Mouse (Mus musculus) urinary bladder, adult 2 months (tissue): Measurements from ENCODE around the gene Zbtb48. TPM values are rescaled to one million over a fixed set of nuclear protein-coding genes. Genes with fewer than 3 reads are reported as not detected.

ENCODE experiments used
- DNase-seq: peaks from one replicate; pipeline ENCODE4 v3.0.0; 2022; ENCODE audit warnings: low spot score
- polyA plus RNA-seq: library from polyadenylated mRNA; depleted of rRNA; stranded (reverse); fragments of >200 nt; gene quantifications from 2 replicates; pipeline ENCODE4 v1.2.3, GENCODE M21; 2012; rRNA removed

The Zbtb48 gene
- polyA plus RNA-seq, 1 experiment = 16.0 TPM

GRCm38 (mm10) chr4:151972221-151972967 is 55.1 kb downstream of the Zbtb48 start:
- no peak for DNase-seq

Other genes with a start within 250 kb of the Zbtb48 start
- 24.2 and 29.8 TPM in 2 replicates for gene Camta1, start 165.8 kb downstream of the Zbtb48 start, polyA plus RNA-seq
- 33.6 and 35.7 TPM in 2 replicates for gene Dnajc11, start 94.0 kb downstream of the Zbtb48 start, polyA plus RNA-seq
- 53.1 and 55.1 TPM in 2 replicates for gene Thap3, start 38.7 kb downstream of the Zbtb48 start, polyA plus RNA-seq
- gene Phf13, start 31.4 kb downstream of the Zbtb48 start, polyA plus RNA-seq = 13.2 and 15.3 TPM in 2 replicates
- gene Klhl21, start 18.9 kb downstream of the Zbtb48 start, polyA plus RNA-seq = 34.5 and 38.3 TPM in 2 replicates
- 0.04 and 0.10 TPM in 2 replicates for gene Tas1r1, start 10.9 kb upstream of the Zbtb48 start, polyA plus RNA-seq
- gene Nol9, start 11.7 kb upstream of the Zbtb48 start, polyA plus RNA-seq = 11.3 and 13.0 TPM in 2 replicates
- gene Plekhg5, start 44.8 kb upstream of the Zbtb48 start, polyA plus RNA-seq = 13.2 and 14.6 TPM in 2 replicates
- gene Tnfrsf25, start 88.3 kb upstream of the Zbtb48 start, polyA plus RNA-seq = 3.7 TPM in 2 replicates
- gene Espn, start 124.7 kb upstream of the Zbtb48 start, polyA plus RNA-seq = 6.0 and 7.8 TPM in 2 replicates
- 0.23 and 0.46 TPM in 2 replicates for gene Hes2, start 131.2 kb upstream of the Zbtb48 start, polyA plus RNA-seq
- 44.9 and 48.1 TPM in 2 replicates for gene Acot7, start 150.5 kb upstream of the Zbtb48 start, polyA plus RNA-seq
- gene Gpr153, start 246.6 kb upstream of the Zbtb48 start, polyA plus RNA-seq = 31.3 and 39.2 TPM in 2 replicates